Mouse (Mus musculus): Measurements from ENCODE around the gene Abcb10. TPM values are rescaled to one million over a fixed set of nuclear protein-coding genes. Genes with fewer than 3 reads are reported as not detected.
"Not testable (repeated sequence)": the region's sequence is repeated elsewhere in the genome, so short reads cannot be mapped to it uniquely, and the experiment has no call there.

Abcb10 gene
- polyA plus RNA-seq, 1 experiment from 2014 or later, result 19.9 TPM

DNA sequence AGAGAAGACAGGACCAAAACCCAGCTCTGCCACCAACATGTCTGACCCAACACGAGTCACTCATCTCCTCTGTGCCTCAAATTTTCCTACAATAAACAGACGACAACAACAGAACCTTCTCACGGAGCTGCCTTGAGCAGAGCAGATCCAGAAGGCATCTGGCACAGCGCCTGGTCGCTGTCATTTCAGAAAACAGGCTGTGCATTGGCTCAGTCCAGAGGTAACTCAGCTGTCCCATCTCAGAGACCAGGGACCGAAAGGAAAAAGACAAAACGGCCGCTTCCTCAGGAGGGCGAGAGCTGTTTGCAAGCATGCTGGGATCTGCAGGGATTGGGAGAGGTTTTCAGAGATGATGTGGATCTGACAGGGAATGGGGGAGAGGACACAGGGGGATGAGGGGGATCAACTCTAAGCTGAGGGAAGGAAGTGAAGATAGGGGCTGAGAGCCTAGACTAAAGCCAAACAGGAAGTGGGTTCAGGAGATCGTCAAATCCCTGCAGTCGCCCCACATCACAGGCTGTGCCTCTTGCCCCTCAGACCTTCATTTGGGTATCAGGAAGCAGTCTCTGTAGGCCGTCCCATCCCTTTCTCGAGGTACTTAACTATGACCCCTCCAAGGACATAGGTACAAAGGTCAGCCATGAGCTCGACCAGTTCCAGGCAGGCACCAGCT lies 4.6 kb downstream of the Abcb10 start:
- no peak overlapping the region for H3K9ac ChIP-seq
- H3K27me3 ChIP-seq (replicated peaks), result no peaks in the 10 kb centered on the region
- H3K4me3 ChIP-seq, result no peak overlapping the region
- WGBS, result 78% methylated on average over 14 of the region's 14 CpGs
- H3K4me2 ChIP-seq (replicated peaks), result no peak overlapping the region
- H3K36me3 ChIP-seq, result no peaks in the 10 kb centered on the region
- no peak overlapping the region for H3K27ac ChIP-seq
- no peak for ATAC-seq (ENCODE audit: low FRiP score, low read depth)
- H3K4me1 ChIP-seq, result peaks cover 10% of the 10 kb centered on the region
- no peaks in the 10 kb centered on the region for H3K9me3 ChIP-seq

DNA sequence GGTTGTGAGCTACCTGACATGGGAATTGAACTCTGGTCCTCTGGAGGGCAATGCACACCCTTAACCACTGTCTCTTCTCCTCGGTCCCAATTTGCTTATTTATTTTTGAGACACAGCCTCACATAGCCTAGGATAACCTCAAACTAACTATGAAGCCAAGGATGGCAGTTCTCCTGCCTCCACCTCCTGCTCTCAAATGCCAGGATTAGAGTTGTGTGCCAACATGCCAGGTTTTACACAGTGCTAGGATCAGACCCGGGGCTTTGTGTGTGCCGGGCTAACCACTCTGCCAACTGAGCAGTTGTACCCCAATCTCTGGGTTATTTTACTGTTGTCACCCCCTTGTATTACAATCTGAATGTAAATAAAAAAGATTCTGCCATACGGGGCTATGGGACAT lies 5.4 kb downstream of the Abcb10 start:
- no peak overlapping the region for H3K4me3 ChIP-seq
- no peak overlapping the region for H3K9ac ChIP-seq
- H3K9me3 ChIP-seq, result no peaks in the 10 kb centered on the region
- H3K27ac ChIP-seq, result no peak overlapping the region
- WGBS, result 96% methylated on average over 4 of the region's 4 CpGs
- H3K4me1 ChIP-seq, result peaks cover 10% of the 10 kb centered on the region
- no peak for ATAC-seq (ENCODE audit: low FRiP score, low read depth)
- H3K4me2 ChIP-seq (replicated peaks), result no peak overlapping the region
- H3K36me3 ChIP-seq, result no peaks in the 10 kb centered on the region
- no peaks in the 10 kb centered on the region for H3K27me3 ChIP-seq (replicated peaks)

DNA sequence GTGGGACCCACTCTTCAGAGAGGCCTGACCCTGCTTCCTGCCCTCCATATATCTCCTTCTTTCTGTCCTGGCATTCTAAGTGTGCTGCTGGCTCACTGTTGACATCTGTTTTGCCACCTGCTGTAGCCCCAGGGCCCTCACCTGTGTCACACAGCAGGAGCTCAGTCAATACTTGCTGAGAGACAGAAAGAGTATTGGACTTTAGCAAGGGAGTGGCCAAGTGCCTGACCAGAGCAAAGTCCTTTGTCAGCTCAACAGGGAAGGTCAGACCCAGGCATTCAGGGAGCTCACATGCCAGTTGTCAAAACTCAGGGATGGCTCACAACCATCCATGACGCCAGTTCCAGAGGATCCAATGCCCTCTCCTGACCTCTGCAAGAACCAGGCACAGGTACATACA lies 9.4 kb downstream of the Abcb10 start:
- Histone ChIP-seq H3K27me3 (replicated peaks) (no peaks in the 10 kb centered on the region), H3K4me1 (no peaks in the 10 kb centered on the region), H3K27ac (no peak overlapping the region), H3K4me2 (replicated peaks) (no peak overlapping the region), H3K9ac (no peak overlapping the region), H3K36me3 (peaks cover 6% of the 10 kb centered on the region; the same call in 1 of the 2 replicates), H3K4me3 (no peak overlapping the region), H3K9me3 (no peaks in the 10 kb centered on the region)
- 73% methylated on average over 1 of the region's 1 CpGs for WGBS
- no peak for ATAC-seq (ENCODE audit: low FRiP score, low read depth)

DNA sequence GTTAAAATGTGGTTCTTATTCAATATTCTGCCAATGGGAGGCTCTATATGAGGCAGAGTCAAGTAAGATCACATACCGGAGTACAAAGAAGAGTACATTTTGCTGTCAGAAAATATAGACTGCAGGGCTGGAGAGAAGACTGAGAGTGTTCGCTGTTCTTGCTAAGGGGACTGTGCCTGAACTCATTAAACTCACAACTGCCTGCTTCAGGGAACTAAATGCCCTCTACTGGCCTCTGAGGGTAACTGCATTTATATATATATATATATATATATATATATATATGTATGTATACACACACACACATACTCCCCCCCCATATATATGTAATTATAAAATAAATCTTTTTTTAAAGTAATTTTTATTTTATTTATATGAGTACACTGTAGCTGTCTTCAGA lies 16.0 kb downstream of the Abcb10 start:
- Histone ChIP-seq H3K4me2 (replicated peaks) (no peak overlapping the region), H3K27ac (no peak overlapping the region), H3K4me1 (no peaks in the 10 kb centered on the region), H3K27me3 (replicated peaks) (no peaks in the 10 kb centered on the region), H3K9me3 (no peaks in the 10 kb centered on the region), H3K36me3 (peaks cover 33% of the 10 kb centered on the region), H3K9ac (no peak overlapping the region), H3K4me3 (no peak overlapping the region)
- 81% methylated on average over 2 of the region's 2 CpGs for WGBS
- ATAC-seq (ENCODE audit: low FRiP score, low read depth), result no peak

DNA sequence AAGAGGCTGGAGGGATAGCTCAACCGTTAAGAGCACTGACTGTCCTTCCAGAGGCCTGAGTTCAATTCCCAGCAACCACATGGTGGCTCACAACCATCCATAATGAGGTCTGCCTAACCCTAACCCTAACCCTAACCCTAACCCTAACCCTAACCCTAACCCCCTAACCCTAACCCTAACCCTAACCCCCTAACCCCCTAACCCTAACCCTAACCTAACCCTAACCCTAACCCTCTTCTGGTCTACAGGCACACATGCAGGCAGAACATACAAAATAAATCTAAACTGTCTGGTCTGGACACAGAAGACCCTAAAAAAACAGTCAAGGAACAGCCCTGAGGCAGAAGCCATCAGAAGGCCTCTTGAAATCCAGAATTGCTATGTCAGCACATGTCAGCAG lies 21.6 kb downstream of the Abcb10 start:
- H3K27ac ChIP-seq, result no peak overlapping the region
- H3K36me3 ChIP-seq, result peaks cover 60% of the 10 kb centered on the region
- 88% methylated on average over 1 of the region's 1 CpGs for WGBS
- H3K4me3 ChIP-seq, result no peak overlapping the region
- no peak overlapping the region for H3K9ac ChIP-seq
- ATAC-seq (ENCODE audit: low FRiP score, low read depth), result no peak
- no peaks in the 10 kb centered on the region for H3K27me3 ChIP-seq (replicated peaks)
- no peaks in the 10 kb centered on the region for H3K9me3 ChIP-seq
- H3K4me1 ChIP-seq, result no peaks in the 10 kb centered on the region
- no peak overlapping the region for H3K4me2 ChIP-seq (replicated peaks)

DNA sequence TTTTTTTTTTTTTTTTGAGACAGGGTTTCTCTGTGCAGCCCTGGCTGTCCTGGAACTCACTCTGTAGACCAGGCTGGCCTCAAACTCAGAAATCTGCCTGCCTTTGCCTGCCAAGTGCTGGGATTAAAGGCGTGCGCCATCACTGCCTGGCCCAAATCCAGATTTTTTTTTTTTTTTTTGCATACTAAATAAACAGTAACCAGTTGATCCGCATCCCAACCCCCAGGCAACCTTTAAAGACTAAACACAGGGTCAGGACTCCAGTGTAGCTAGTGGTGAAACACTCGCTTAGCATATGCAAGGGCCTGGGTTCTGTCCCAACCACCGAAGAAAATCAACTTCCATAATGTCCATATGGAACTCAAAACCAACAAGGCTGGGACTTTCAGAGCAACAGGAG lies 22.4 kb downstream of the Abcb10 start:
- not testable (repeated sequence) for H3K4me1 ChIP-seq; H3K27ac ChIP-seq; H3K4me2 ChIP-seq (replicated peaks); H3K9ac ChIP-seq; ATAC-seq (ENCODE audit: low FRiP score, low read depth); H3K4me3 ChIP-seq; H3K9me3 ChIP-seq; H3K27me3 ChIP-seq (replicated peaks)
- H3K36me3 ChIP-seq, result peaks cover 57% of the 10 kb centered on the region
- 89% methylated on average over 5 of the region's 5 CpGs for WGBS

DNA sequence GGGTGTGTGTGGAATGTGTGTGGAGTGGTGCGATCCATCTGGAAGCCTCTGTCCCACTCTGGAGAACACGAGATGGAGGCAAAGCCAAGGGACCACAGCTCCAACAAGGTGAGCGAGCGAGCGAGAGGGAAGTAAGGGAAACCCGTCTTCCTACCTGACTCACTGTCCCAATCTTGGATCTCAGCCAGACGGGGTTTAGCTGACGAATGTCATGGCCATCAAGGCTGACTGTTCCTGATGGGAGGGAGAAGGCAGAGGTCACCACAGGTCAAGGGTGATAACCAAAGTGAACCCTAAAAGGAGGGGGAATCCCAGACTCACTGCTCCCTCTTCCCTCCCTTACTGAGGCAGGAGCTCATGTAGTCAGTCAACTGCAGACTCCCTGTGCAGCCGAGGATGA lies 22.9 kb downstream of the Abcb10 start:
- ATAC-seq (ENCODE audit: low FRiP score, low read depth), result no peak
- Histone ChIP-seq H3K4me1 (no peaks in the 10 kb centered on the region), H3K27ac (no peak overlapping the region), H3K4me3 (no peak overlapping the region), H3K27me3 (replicated peaks) (no peaks in the 10 kb centered on the region), H3K9ac (no peak overlapping the region), H3K4me2 (replicated peaks) (no peak overlapping the region), H3K36me3 (peaks cover 57% of the 10 kb centered on the region), H3K9me3 (no peaks in the 10 kb centered on the region)
- WGBS, result 90% methylated on average over 9 of the region's 9 CpGs

DNA sequence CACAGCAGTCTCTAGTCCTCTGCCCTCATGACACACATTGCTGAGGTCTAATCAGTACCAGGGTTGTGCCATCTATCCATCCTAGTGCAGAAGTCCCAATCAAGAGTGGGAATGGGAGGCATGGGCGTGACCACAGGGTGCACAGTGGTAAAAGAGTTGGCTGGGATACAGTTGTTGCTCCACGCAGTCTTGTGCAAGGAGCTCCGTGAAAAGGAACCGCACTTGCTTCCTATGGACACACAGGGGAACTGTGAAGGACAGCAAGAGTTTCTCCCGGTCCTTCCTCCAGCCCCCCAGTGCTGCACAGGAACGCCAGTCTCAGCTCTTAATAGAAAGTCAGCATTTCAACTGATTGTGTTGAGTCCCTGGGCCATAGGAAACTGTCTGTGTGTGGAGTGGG lies 23.4 kb downstream of the Abcb10 start:
- peaks cover 54% of the 10 kb centered on the region for H3K36me3 ChIP-seq

DNA sequence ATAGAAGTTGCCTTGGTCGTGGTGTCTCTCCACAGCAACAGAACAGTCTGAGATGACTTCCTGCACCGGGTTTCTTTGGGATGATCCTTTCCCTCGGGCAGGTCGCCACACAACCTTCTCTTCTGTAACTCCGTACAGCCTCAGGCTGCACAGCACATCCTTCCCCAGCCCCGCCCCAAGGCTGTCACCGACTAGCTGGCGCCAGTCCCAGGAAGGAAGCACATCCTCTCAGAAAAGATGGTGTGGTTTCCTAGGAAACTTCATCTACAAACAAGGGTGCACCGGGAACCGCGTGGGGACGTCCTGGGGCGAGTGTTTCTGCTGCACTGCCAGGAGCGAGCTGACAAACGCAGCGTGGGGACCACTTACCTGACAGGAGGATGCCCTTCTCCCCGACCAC lies 24.8 kb downstream of the Abcb10 start:
- H3K36me3 ChIP-seq, result peaks cover 55% of the 10 kb centered on the region

More for the DNA sequence above, 23.4 kb downstream of the Abcb10 start:
- Histone ChIP-seq H3K4me2 (replicated peaks) (no peak overlapping the region), H3K9ac (no peak overlapping the region), H3K4me1 (no peaks in the 10 kb centered on the region), H3K9me3 (no peaks in the 10 kb centered on the region), H3K27me3 (replicated peaks) (no peaks in the 10 kb centered on the region), H3K4me3 (no peak overlapping the region), H3K27ac (no peak overlapping the region)
- 89% methylated on average over 6 of the region's 6 CpGs for WGBS
- ATAC-seq (ENCODE audit: low FRiP score, low read depth), result no peak

DNA sequence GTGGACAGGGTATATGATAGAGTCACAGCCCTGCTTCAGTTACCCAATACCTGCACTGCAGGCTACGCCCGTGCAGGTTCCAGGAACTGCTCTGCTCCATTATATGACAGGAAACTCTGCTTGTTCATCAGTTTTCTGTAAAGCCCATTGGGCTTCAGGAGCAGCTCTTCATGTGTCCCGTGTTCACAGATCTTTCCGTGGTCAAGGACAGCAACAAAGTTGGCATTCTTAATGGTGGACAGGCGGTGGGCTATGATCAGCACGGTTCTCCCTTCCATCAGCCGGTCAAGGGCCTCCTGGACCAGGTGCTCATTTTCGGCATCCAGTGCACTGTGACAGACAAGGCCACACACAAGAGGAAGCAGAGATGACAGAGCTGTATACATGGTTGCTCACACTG lies 28.7 kb downstream of the Abcb10 start:
- peaks cover 33% of the 10 kb centered on the region for H3K36me3 ChIP-seq
- ATAC-seq (ENCODE audit: low FRiP score, low read depth), result no peak
- 92% methylated on average over 8 of the region's 8 CpGs for WGBS

More for the DNA sequence above, 24.8 kb downstream of the Abcb10 start:
- Histone ChIP-seq H3K9me3 (no peaks in the 10 kb centered on the region), H3K4me2 (replicated peaks) (no peak overlapping the region), H3K4me3 (no peak overlapping the region), H3K9ac (no peak overlapping the region), H3K27me3 (replicated peaks) (no peaks in the 10 kb centered on the region), H3K27ac (no peak overlapping the region), H3K4me1 (no peaks in the 10 kb centered on the region)
- 83% methylated on average over 17 of the region's 17 CpGs for WGBS
- ATAC-seq (ENCODE audit: low FRiP score, low read depth), result no peak

DNA sequence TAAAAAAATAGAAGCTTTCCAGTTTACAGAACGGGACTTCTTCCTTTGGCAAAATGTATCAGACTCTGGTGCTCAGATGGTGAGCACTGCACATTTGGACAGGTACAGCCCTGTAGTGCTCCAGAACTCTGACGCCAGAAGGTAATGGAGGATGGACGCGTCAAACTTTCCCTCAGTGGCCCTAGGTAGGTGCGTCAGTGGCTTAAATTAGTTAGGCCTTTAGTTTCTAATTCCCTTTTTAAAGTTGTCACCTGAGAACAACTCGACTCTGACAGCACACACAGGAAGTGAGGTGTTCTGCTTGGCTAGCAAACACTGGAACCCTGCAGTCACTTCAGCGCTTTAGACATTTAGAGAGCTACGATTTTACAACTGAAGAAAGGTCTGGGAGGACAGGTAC lies 29.2 kb downstream of the Abcb10 start:
- no peak for ATAC-seq (ENCODE audit: low FRiP score, low read depth)
- Histone ChIP-seq H3K4me2 (replicated peaks) (no peak overlapping the region), H3K4me3 (no peak overlapping the region), H3K9ac (no peak overlapping the region), H3K4me1 (peaks cover 6% of the 10 kb centered on the region), H3K27me3 (replicated peaks) (no peaks in the 10 kb centered on the region), H3K27ac (no peak overlapping the region), H3K36me3 (peaks cover 30% of the 10 kb centered on the region), H3K9me3 (no peaks in the 10 kb centered on the region)
- 88% methylated on average over 8 of the region's 8 CpGs for WGBS

More for the DNA sequence above, 28.7 kb downstream of the Abcb10 start:
- Histone ChIP-seq H3K9me3 (no peaks in the 10 kb centered on the region), H3K27ac (no peak overlapping the region), H3K4me1 (peaks cover 6% of the 10 kb centered on the region), H3K4me2 (replicated peaks) (no peak overlapping the region), H3K9ac (no peak overlapping the region), H3K4me3 (no peak overlapping the region), H3K27me3 (replicated peaks) (no peaks in the 10 kb centered on the region)

DNA sequence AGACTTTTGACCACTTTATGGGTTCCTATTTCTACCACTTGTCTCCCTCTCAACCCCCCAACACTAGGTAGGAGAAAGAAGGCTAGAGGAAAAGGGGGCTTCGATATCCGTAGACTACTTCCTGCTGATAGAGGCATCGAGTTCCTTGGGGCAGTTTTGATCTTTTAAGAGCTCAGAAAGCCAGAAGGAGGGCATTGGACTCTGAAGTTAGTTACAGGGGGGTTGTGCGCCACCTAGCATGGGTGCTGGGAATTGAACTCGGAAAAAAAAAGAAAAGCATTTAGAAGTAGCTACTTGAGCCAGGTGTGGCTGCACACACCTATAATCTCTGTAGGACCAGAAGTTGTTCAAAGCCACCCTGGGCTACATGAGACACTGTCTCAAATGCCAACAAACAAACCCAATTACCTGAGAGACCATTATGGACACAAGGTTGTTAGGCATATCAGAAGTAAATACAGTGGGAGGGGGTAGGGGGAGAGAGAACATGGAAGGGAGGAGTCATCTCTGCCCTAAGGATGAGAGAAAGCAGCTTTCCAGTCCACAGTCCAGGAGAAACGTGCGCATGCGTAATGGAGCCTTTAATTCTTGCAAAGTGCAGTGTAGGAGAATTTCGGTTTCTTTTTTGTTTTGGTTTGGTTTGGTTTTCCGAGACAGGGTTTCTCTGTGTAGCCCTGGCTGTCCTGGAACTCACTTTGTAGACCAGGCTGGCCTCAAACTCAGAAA lies 32.7 kb downstream of the Abcb10 start:
- Histone ChIP-seq H3K36me3 (peaks cover 23% of the 10 kb centered on the region), H3K27ac (no peak overlapping the region), H3K9me3 (no peaks in the 10 kb centered on the region), H3K4me3 (peak overlapping the region; percentile 98), H3K4me2 (replicated peaks) (peak overlapping the region; percentile 98), H3K27me3 (replicated peaks) (no peaks in the 10 kb centered on the region), H3K4me1 (peaks cover 12% of the 10 kb centered on the region), H3K9ac (peak overlapping the region; percentile 78)
- no peak for ATAC-seq (ENCODE audit: low FRiP score, low read depth)
- 34% methylated on average over 10 of the region's 10 CpGs for WGBS

DNA sequence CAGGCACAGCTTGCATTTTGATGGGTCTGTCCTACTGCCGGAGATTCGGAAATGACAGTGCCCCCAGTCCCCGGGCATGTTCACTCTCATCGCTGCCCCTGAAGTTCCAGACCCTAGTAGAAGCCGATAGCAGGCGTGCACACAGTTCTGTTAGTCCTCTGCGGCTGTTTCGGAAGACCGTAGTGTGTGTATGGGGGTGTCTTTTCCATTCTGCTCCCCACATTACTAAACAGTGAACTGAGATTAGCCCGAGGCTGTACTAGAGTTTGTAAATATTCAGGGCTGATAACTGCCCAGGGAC lies 33.3 kb downstream of the Abcb10 start:
- ATAC-seq (ENCODE audit: low FRiP score, low read depth), result peak; percentile 64
- WGBS, result 6% methylated on average over 10 of the region's 10 CpGs

More for the DNA sequence above, 33.3 kb downstream of the Abcb10 start:
- Histone ChIP-seq H3K27ac (0 out of 2 replicates have a peak overlapping the region, but pooled peaks have one; percentile 8), H3K4me3 (peak overlapping the region; percentile 98), H3K4me2 (replicated peaks) (peak overlapping the region; percentile 98), H3K9ac (peak overlapping the region; percentile 78), H3K36me3 (peaks cover 25% of the 10 kb centered on the region), H3K27me3 (replicated peaks) (no peaks in the 10 kb centered on the region), H3K4me1 (peaks cover 12% of the 10 kb centered on the region), H3K9me3 (no peaks in the 10 kb centered on the region)
